Mouse (Mus musculus): ENCODE measurements at regions not wholly inside any gene's neighbourhood (a gene's known extent, or its start where the extent isn't known, plus 50 kb on each side); places are given as distances from the start of the nearest gene placed in this dataset.
"Not testable (repeated sequence)": the region's sequence is repeated elsewhere in the genome, so short reads cannot be mapped to it uniquely, and the experiment has no call there.

- peak in 1 of 2 experiments; percentile 1 for DNase-seq (ENCODE audit: low spot score in 2 of 2)
Observed at GRCm38 (mm10) chr16:86932765-86933164, 421.2 kb upstream of the N6amt1 start.

GRCm38 (mm10) chr16:86897967-86898710, 455.8 kb upstream of the N6amt1 start:
- DNase-seq (ENCODE audit: low spot score in 2 of 2): no peak

GRCm38 (mm10) chr16:86894982-86895381, 459.0 kb upstream of the N6amt1 start:
- no peak for DNase-seq (ENCODE audit: low spot score in 2 of 2)

- no peak for DNase-seq (ENCODE audit: low spot score in 2 of 2)
Observed at GRCm38 (mm10) chr16:86894333-86894732, 459.7 kb upstream of the N6amt1 start.

GRCm38 (mm10) chr16:86888421-86888820, 465.6 kb upstream of the N6amt1 start:
- DNase-seq (ENCODE audit: low spot score in 2 of 2): no peak

GRCm38 (mm10) chr16:86887605-86888004, 466.4 kb upstream of the N6amt1 start:
- no peak for DNase-seq (ENCODE audit: low spot score in 2 of 2)

GRCm38 (mm10) chr16:86883862-86884261, 470.1 kb upstream of the N6amt1 start:
- no peak for DNase-seq (ENCODE audit: low spot score in 2 of 2)

- DNase-seq (ENCODE audit: low spot score in 2 of 2): peak in 1 of 2 experiments; percentile 39
Observed at GRCm38 (mm10) chr16:86882529-86882928, 471.5 kb upstream of the N6amt1 start.

GRCm38 (mm10) chr16:86881583-86881982, 472.4 kb upstream of the N6amt1 start:
- DNase-seq (ENCODE audit: low spot score in 2 of 2): no peak

- DNase-seq (ENCODE audit: low spot score in 2 of 2): no peak
Observed at GRCm38 (mm10) chr16:86860828-86861227, 493.2 kb upstream of the N6amt1 start.

- no peak for DNase-seq (ENCODE audit: low spot score in 2 of 2)
Observed at GRCm38 (mm10) chr16:86855891-86856290, 498.1 kb upstream of the N6amt1 start.

- DNase-seq (ENCODE audit: low spot score in 2 of 2): no peak
Observed at GRCm38 (mm10) chr16:86855312-86855711, 498.7 kb upstream of the N6amt1 start.

- DNase-seq (ENCODE audit: low spot score in 2 of 2): no peak
Observed at GRCm38 (mm10) chr16:86853398-86853797, 500.6 kb upstream of the N6amt1 start.

GRCm38 (mm10) chr16:86838457-86839337, 515.3 kb upstream of the N6amt1 start:
- no peak for DNase-seq (ENCODE audit: low spot score in 2 of 2)

GRCm38 (mm10) chr16:86827645-86828044, 526.3 kb upstream of the N6amt1 start:
- DNase-seq (ENCODE audit: low spot score in 2 of 2): no peak

GRCm38 (mm10) chr16:86826641-86827040, 527.3 kb upstream of the N6amt1 start:
- DNase-seq (ENCODE audit: low spot score in 2 of 2): no peak

GRCm38 (mm10) chr16:86823496-86823895, 530.5 kb upstream of the N6amt1 start:
- DNase-seq (ENCODE audit: low spot score in 2 of 2): no peak

- no peak for DNase-seq (ENCODE audit: low spot score in 2 of 2)
Observed at GRCm38 (mm10) chr16:86821586-86821985, 532.4 kb upstream of the N6amt1 start.

- not testable (repeated sequence) for DNase-seq (ENCODE audit: low spot score in 2 of 2)
Observed at GRCm38 (mm10) chr16:86818639-86819038, 535.3 kb upstream of the N6amt1 start.

- no peak for DNase-seq (ENCODE audit: low spot score in 2 of 2)
Observed at GRCm38 (mm10) chr16:86816763-86817593, 537.0 kb upstream of the N6amt1 start.

- no peak for DNase-seq (ENCODE audit: low spot score in 2 of 2)
Observed at GRCm38 (mm10) chr16:86816006-86816405, 538.0 kb upstream of the N6amt1 start.

- DNase-seq (ENCODE audit: low spot score in 2 of 2): no peak
Observed at GRCm38 (mm10) chr16:86812692-86813091, 541.3 kb upstream of the N6amt1 start.
